Mouse (Mus musculus) lung, postnatal 10 days (tissue): ENCODE data around the gene Tmco1.

Source experiments
- DNase-seq: peaks from one replicate; pipeline ENCODE4 v3.0.0; 2021

The Tmco1 gene

DNA sequence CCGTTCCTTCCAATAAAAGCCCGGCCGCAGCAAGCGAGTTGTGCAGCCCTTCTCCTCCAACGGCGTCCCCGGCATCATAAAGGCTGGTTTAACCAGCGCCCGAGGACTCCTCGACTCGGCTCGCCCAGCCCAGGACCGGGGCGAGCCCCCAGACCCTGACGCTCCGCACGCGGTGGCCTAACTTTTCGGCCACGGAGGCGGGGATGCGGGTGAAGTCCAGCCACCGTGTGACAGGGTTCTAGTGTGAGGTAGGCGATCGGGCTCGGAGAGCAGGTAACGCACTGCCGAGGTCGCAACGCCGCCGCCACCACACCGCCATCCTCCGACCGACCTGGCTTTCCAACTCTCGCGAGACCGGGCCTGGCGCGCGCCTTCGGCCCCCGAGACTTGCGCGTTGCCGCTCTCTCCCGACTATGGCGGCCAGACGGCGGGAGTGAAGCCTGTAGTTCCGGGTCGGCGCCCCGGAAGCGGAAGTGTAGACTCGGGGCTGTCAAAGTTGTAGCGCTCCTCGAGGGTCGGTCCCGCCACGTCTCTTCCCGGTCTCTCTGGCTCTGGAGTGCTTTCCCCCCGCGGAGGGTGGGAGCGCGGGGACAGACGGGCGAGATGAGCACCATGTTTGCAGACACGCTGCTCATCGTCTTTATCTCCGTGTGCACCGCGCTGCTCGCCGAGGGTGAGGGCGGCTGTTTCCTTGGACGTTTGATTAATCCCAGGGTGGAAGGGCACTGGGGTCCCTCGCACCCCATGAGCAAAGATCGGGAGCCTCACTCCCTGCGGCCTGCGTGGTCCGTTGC lies at the start of gene Tmco1:
Gene Tmco1, plus strand, starts transcription at position 118 of the 794 bp plus-strand sequence.
- peak; percentile 99 for DNase-seq

DNA sequence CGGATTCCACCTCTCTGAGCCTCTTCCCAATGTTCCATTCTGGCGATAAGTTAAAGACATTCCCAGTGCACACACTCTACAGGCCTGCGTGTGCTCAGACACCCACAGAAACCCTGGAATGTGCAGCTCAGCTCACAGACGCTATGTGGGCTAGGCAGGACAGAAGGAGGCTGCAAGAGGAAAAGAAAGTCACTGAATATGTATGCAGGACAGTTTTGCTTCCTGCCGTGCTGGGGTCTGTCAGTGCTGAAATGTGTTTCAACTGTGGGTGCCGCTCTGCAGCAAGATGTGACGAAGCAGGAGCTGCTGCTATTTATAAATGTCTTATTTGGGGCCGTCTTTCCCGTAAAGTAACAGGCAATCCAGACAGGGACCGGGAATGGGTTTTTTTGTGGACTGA lies 48.5 kb upstream of the Tmco1 start:
- DNase-seq = peak; percentile 15

GRCm38 (mm10) chr1:167261750-167262149 lies 46.4 kb upstream of the Tmco1 start:
- peak; percentile 55 for DNase-seq

GRCm38 (mm10) chr1:167262489-167263041 lies 45.6 kb upstream of the Tmco1 start:
- no peak for DNase-seq

GRCm38 (mm10) chr1:167265366-167265765 lies 42.8 kb upstream of the Tmco1 start:
- no peak for DNase-seq

GRCm38 (mm10) chr1:167266720-167267119 lies 41.5 kb upstream of the Tmco1 start:
- DNase-seq = no peak

GRCm38 (mm10) chr1:167268360-167269063 lies 39.7 kb upstream of the Tmco1 start:
- DNase-seq = no peak

GRCm38 (mm10) chr1:167269350-167269811 lies 38.8 kb upstream of the Tmco1 start:
- peak; percentile 37 for DNase-seq

GRCm38 (mm10) chr1:167269856-167270270 lies 38.3 kb upstream of the Tmco1 start:
- peak; percentile 95 for DNase-seq

DNA sequence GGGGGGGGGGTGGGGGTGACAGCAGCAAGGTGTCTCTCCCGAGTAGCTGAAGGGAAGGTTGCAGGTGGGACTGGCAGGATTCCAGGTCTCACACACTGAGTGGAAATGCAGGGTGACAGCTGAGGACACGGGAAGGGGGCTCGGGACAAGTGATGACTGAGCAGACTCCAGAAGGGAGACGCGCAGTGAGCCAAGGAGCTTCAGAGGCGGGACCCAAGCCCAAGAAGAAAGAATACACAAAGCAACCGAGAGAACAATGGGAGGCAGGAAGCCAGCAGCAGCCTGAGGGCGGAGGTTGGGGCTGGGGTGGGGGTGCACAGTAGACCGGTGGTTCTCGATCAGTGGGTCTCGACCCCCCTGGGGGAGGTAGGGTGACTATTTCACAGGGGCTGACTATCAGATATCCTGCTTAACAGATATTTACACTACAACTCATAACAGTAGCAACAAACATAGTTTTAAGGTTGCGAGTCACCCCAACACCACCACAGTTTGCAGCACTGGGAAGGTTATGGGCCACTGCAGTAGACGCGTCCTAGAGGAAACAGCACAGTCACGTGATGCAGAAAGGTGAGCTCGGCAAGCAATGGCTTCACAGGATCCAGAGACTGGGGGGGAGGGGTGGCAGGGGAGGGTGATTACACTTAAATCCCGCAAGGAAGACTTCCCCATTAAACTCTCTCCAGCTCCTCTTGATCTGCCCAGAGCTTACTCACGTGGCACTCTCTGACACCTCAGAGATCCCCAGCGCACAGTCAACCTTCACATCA lies 37.7 kb upstream of the Tmco1 start:
- DNase-seq = peak; percentile 85

DNA sequence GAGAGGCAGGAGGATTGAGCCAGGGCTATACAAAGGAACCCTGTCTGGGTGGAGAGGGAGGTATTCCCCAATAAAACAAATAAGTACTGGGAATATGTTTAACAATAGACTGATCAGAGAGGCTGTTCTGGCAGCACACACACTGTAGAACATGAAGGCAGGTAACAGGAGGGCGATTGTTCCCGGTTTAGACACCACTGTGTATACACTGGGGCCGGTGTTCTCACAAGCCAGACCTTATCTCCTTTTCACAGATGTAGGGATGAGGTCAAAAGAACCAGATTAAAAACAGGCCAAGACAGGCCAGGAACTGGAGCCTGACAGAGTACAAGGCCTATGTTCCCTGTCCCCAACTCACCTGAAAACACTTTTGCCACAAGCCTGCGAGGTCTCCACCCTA lies 36.9 kb upstream of the Tmco1 start:
- DNase-seq = no peak

DNA sequence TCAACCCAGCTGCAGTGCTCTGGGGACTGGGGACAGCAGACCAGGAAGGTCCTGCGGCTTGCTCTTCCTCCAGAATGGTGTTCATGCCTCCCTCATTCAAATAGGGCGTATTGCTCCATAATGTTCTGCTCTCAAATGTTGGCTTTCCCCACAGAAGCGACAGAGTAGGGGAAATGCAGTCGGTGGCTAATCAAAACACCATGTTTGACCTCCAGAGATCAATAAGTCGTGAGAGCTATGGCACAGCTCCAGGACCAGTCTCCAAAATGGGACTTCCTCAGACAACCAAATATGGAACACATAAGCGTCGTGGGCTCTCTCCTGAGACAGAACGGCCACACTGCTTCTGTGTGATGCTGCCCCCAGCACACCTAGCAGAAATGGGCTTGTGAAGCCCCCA lies 36.3 kb upstream of the Tmco1 start:
- DNase-seq = peak; percentile 68

GRCm38 (mm10) chr1:167273380-167274163 lies 34.6 kb upstream of the Tmco1 start:
- no peak for DNase-seq

DNA sequence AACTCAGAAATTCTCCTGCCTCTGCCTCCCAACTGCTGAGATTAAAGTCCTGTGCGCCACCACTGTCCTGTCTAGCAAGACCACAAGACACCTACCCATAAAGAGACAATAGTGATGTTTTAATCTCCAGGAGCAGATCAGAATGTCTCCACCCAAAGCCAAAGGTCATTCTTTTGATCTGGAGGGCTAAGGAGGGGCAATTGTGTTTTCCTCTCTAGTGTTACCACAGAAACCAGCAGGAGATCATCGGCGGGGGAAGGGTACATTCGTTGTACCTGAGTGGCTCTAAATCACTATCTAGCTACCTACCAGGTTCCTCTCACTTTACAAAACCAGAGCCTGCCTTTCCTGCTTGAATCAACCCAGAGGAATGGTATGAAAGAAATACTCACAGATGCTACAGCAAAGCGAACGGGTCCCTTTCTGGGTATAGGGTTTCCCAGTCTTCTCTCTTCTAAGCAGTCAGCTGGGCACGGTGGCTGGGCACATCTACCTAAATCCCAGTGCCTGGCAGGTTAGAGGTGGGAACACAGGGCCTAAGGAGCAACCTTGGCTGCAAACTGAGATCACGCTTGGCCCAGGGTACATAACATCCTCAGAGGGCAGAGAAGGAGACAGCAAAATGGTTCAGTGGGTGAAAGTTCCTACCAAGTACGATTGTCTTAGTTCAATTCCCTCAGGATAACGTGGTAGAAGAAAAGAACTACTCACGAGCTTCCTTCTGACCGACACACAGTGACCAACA lies 33.4 kb upstream of the Tmco1 start:
- DNase-seq = no peak

DNA sequence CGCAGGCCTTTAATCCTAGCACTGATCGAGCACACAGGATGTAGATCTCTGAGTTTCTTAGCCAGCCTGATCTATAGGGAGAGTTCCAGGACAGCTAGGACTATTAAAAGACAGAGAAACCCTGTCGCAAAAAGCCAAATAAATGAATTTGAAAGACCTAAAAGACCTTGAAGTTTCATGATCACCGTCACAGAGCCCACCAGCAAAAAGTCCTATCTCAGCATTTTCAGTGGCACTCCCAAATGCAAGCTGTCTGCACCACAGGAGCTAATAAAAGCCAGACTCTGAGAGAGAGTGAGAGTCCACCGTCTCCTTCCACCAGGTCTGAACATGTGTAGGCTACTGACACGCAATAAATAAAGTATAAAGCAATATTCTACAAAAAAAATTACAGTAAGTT lies 29.8 kb upstream of the Tmco1 start:
- no peak for DNase-seq

- no peak for DNase-seq
These were observed 28.9 kb upstream of the Tmco1 start for GRCm38 (mm10) chr1:167279160-167279715.

GRCm38 (mm10) chr1:167280061-167280460 lies 28.1 kb upstream of the Tmco1 start:
- no peak for DNase-seq

GRCm38 (mm10) chr1:167282112-167282511 lies 26.1 kb upstream of the Tmco1 start:
- DNase-seq = no peak

- no peak for DNase-seq
These were observed 25.4 kb upstream of the Tmco1 start for GRCm38 (mm10) chr1:167282768-167283167.

- DNase-seq = peak; percentile 70
These were observed 24.5 kb upstream of the Tmco1 start for GRCm38 (mm10) chr1:167283441-167284257.
